Mouse (Mus musculus) liver, embryonic 11.5 days (tissue): ENCODE measurements at regions not wholly inside any gene's neighbourhood (a gene's known extent, or its start where the extent isn't known, plus 50 kb on each side); places are given as distances from the start of the nearest gene placed in this dataset.

Experiments used
- ATAC-seq: fragments of 200-750 bp; cut with Nextera tagmentation; replicated peaks from 2 replicates; pipeline ENCODE4 v1.8.0; 2017; ENCODE audit warnings: moderate number of reproducible peaks, mild to moderate bottlenecking, moderate TSS enrichment, moderate library complexity; ENCODE audit not compliant: low FRiP score
- DNase-seq: peaks from one replicate; pipeline ENCODE4 v3.0.0-alpha.2; 2017; ENCODE audit warnings: low spot score
- H3K27ac ChIP-seq: fragments of 300-500 bp; sonication (generic); 2 replicates; pipeline ENCODE4 v1.5.1; 2014; ENCODE audit warnings: mild to moderate bottlenecking, low read depth, low read length, control low read depth
- H3K27me3 ChIP-seq: fragments of 300-500 bp; sonication (generic); replicated peaks from 2 replicates; pipeline ENCODE4 v1.6.1; 2014; ENCODE audit warnings: low read length, mixed read lengths; ENCODE audit not compliant: control insufficient read depth, insufficient read depth
- H3K36me3 ChIP-seq: fragments of 300-500 bp; sonication (generic); 2 replicates; pipeline ENCODE4 v1.6.1; 2014; ENCODE audit warnings: mild to moderate bottlenecking, low read length, moderate library complexity, mixed read lengths; ENCODE audit not compliant: control insufficient read depth, insufficient read depth
- H3K4me1 ChIP-seq: fragments of 300-500 bp; sonication (generic); replicated peaks from 2 replicates; pipeline ENCODE4 v1.6.1; 2014; ENCODE audit warnings: low read length, mixed read lengths; ENCODE audit not compliant: control insufficient read depth, insufficient read depth
- H3K4me2 ChIP-seq: fragments of 300-500 bp; sonication (generic); 2 replicates; pipeline ENCODE4 v1.6.1; 2014; ENCODE audit warnings: mild to moderate bottlenecking, control low read depth, moderate library complexity
- H3K4me3 ChIP-seq: fragments of 300-500 bp; sonication (generic); 2 replicates; pipeline ENCODE4 v1.5.1; 2014; ENCODE audit warnings: low read depth, low read length, control low read depth
- H3K9ac ChIP-seq: fragments of 300-500 bp; sonication (generic); 2 replicates; pipeline ENCODE4 v1.6.1; 2014; ENCODE audit warnings: low read depth, low read length, control low read depth
- H3K9me3 ChIP-seq: fragments of 300-500 bp; sonication (generic); 2 replicates; pipeline ENCODE4 v1.6.1; 2016; ENCODE audit warnings: low read length, inconsistent platforms, mixed read lengths; ENCODE audit not compliant: control insufficient read depth
- WGBS: fragments of 180-500 bp; shearing (Covaris S2); extraction: QIAGEN DNeasy Blood & Tissue Kit; methylation state at CpG from one replicate; pipeline ENCODE4 v1.1.7; 2014; 5-methylcytosine and 5-hydroxymethylcytosine counted together

GRCm38 (mm10) chr7:58310096-58310495 lies 345.9 kb upstream of the Atp10a start:
- Histone ChIP-seq H3K9ac (no peak overlapping the region), H3K27me3 (no peaks in the 10 kb centered on the region), H3K4me2 (no peak overlapping the region), H3K36me3 (no peaks in the 10 kb centered on the region), H3K4me1 (no peaks in the 10 kb centered on the region), H3K9me3 (no peaks in the 10 kb centered on the region), H3K27ac (no peak overlapping the region), H3K4me3 (no peak overlapping the region)
- ATAC-seq (no peak), DNase-seq (no peak)
- 76% methylated on average over 2 of the region's 2 CpGs for WGBS

- WGBS, result 41% methylated on average over 1 of the region's 1 CpGs
- Histone ChIP-seq H3K4me3 (no peak overlapping the region), H3K27me3 (no peaks in the 10 kb centered on the region), H3K9me3 (no peaks in the 10 kb centered on the region), H3K4me1 (no peaks in the 10 kb centered on the region), H3K36me3 (no peaks in the 10 kb centered on the region), H3K9ac (no peak overlapping the region), H3K4me2 (no peak overlapping the region), H3K27ac (no peak overlapping the region)
- DNase-seq, result no peak
- no peak for ATAC-seq
These were observed 333.6 kb upstream of the Atp10a start for GRCm38 (mm10) chr7:58322381-58322780.

GRCm38 (mm10) chr7:58367384-58367783 lies 288.6 kb upstream of the Atp10a start:
- no peaks in the 10 kb centered on the region for H3K27me3 ChIP-seq
- no peak for ATAC-seq
- no peak overlapping the region for H3K9ac ChIP-seq
- no peak for DNase-seq
- no peak overlapping the region for H3K27ac ChIP-seq
- no peaks in the 10 kb centered on the region for H3K4me1 ChIP-seq
- WGBS, result 59% methylated on average over 1 of the region's 1 CpGs
- no peaks in the 10 kb centered on the region for H3K9me3 ChIP-seq
- no peaks in the 10 kb centered on the region for H3K36me3 ChIP-seq
- no peak overlapping the region for H3K4me2 ChIP-seq
- H3K4me3 ChIP-seq, result no peak overlapping the region

GRCm38 (mm10) chr7:58383401-58383800 lies 272.6 kb upstream of the Atp10a start:
- Histone ChIP-seq H3K9me3 (no peaks in the 10 kb centered on the region), H3K36me3 (no peaks in the 10 kb centered on the region), H3K27ac (no peak overlapping the region), H3K4me1 (no peaks in the 10 kb centered on the region), H3K4me2 (no peak overlapping the region), H3K4me3 (no peak overlapping the region), H3K27me3 (no peaks in the 10 kb centered on the region), H3K9ac (no peak overlapping the region)
- DNase-seq (no peak), ATAC-seq (no peak)
- 47% methylated on average over 1 of the region's 1 CpGs for WGBS

- H3K27ac ChIP-seq, result no peak overlapping the region
These were observed 267.6 kb upstream of the Atp10a start for GRCm38 (mm10) chr7:58388326-58388725.

GRCm38 (mm10) chr7:58392391-58393115 lies 263.4 kb upstream of the Atp10a start:
- H3K4me3 ChIP-seq, result no peak overlapping the region
- H3K27ac ChIP-seq, result no peak overlapping the region
- no peak for DNase-seq
- no peaks in the 10 kb centered on the region for H3K27me3 ChIP-seq
- no peaks in the 10 kb centered on the region for H3K9me3 ChIP-seq
- H3K4me2 ChIP-seq, result no peak overlapping the region
- H3K9ac ChIP-seq, result no peak overlapping the region
- H3K4me1 ChIP-seq, result no peaks in the 10 kb centered on the region
- 72% methylated on average over 4 of the region's 4 CpGs for WGBS
- no peak for ATAC-seq
- H3K36me3 ChIP-seq, result no peaks in the 10 kb centered on the region

More at GRCm38 (mm10) chr7:58388326-58388725, 267.6 kb upstream of the Atp10a start:
- H3K4me2 ChIP-seq, result no peak overlapping the region
- no peaks in the 10 kb centered on the region for H3K4me1 ChIP-seq
- H3K4me3 ChIP-seq, result no peak overlapping the region
- no peaks in the 10 kb centered on the region for H3K36me3 ChIP-seq
- no peaks in the 10 kb centered on the region for H3K27me3 ChIP-seq
- H3K9ac ChIP-seq, result no peak overlapping the region
- 68% methylated on average over 1 of the region's 1 CpGs for WGBS
- no peak for DNase-seq
- ATAC-seq, result no peak
- no peaks in the 10 kb centered on the region for H3K9me3 ChIP-seq

GRCm38 (mm10) chr7:58397992-58398391 lies 258.0 kb upstream of the Atp10a start:
- H3K4me1 ChIP-seq, result peaks cover 5% of the 10 kb centered on the region; the same call in 1 of the 2 replicates
- H3K9me3 ChIP-seq, result no peaks in the 10 kb centered on the region
- H3K4me3 ChIP-seq, result peak overlapping the region; percentile 58
- H3K36me3 ChIP-seq, result no peaks in the 10 kb centered on the region
- H3K27ac ChIP-seq, result no peak overlapping the region
- WGBS, result 41% methylated on average over 6 of the region's 6 CpGs
- no peak for DNase-seq
- H3K4me2 ChIP-seq, result peak overlapping the region; percentile 74
- no peak for ATAC-seq
- no peak overlapping the region for H3K9ac ChIP-seq
- H3K27me3 ChIP-seq, result no peaks in the 10 kb centered on the region

- Histone ChIP-seq H3K27me3 (no peaks in the 10 kb centered on the region), H3K9ac (peak overlapping the region; percentile 63), H3K4me3 (peak overlapping the region; percentile 58), H3K4me1 (peaks cover 5% of the 10 kb centered on the region; the same call in 1 of the 2 replicates), H3K36me3 (no peaks in the 10 kb centered on the region), H3K4me2 (peak overlapping the region; percentile 74), H3K9me3 (no peaks in the 10 kb centered on the region), H3K27ac (peak overlapping the region; percentile 52; the same call in 1 of the 2 replicates)
- WGBS, result 7% methylated on average over 9 of the region's 9 CpGs
- ATAC-seq (no peak; the same call in 1 of the 2 replicates), DNase-seq (no peak)
These were observed 257.3 kb upstream of the Atp10a start for GRCm38 (mm10) chr7:58398558-58399144.

- DNase-seq (peak; percentile 89), ATAC-seq (peak; percentile 97)
- Histone ChIP-seq H3K9ac (peak overlapping the region; percentile 63), H3K27me3 (no peaks in the 10 kb centered on the region), H3K4me3 (peak overlapping the region; percentile 58), H3K36me3 (no peaks in the 10 kb centered on the region), H3K4me1 (peaks cover 5% of the 10 kb centered on the region; the same call in 1 of the 2 replicates), H3K27ac (peak overlapping the region; percentile 52; the same call in 1 of the 2 replicates), H3K4me2 (peak overlapping the region; percentile 74), H3K9me3 (no peaks in the 10 kb centered on the region)
- WGBS, result under 1% methylated on average over 21 of the region's 21 CpGs
These were observed 256.8 kb upstream of the Atp10a start for GRCm38 (mm10) chr7:58399145-58399604.
